Mouse (Mus musculus): ENCODE measurements around the gene Vps35l.

GRCm38 (mm10) chr7:118821887-118822556, 82.0 kb downstream of the Vps35l start:
- no peak for TF ChIP-seq CTCF (IDR thresholded peaks at IDR 0.05; ENCODE audit: low read depth, low read length)
- TF ChIP-seq TAL1 (conservative IDR thresholded peaks at IDR 0.05; ENCODE audit: low read depth, low read length), result no peak

Data from G1E (cell line).